Mouse (Mus musculus): ENCODE results near the gene Ttc7.
"Not testable (repeated sequence)": the region's sequence is repeated elsewhere in the genome, so short reads cannot be mapped to it uniquely, and the experiment has no call there.

GRCm38 (mm10) chr17:87301607-87302006, 18.9 kb downstream of the Ttc7 start:
- not testable (repeated sequence) for TF ChIP-seq CHD2 (IDR thresholded peaks at IDR 0.05; ENCODE audit: low read length); POLR2AphosphoS5 (IDR thresholded peaks at IDR 0.05; ENCODE audit: borderline replicate concordance, low read depth, low read length); POLR2A (IDR thresholded peaks at IDR 0.05; ENCODE audit: control insufficient read depth in 1 of 2, insufficient read depth in 1 of 2, low read depth in 1 of 2, low read length in 2 of 2, poor library complexity in 1 of 2); CTCF (IDR thresholded peaks at IDR 0.05 in 2 of 3, conservative IDR thresholded peaks at IDR 0.05 in 1 of 3; ENCODE audit: control insufficient read depth in 1 of 3, insufficient read depth in 1 of 3, low read depth in 2 of 3, low read length in 3 of 3, poor library complexity in 1 of 3, severe bottlenecking in 1 of 3); TCF12 (IDR thresholded peaks at IDR 0.05; ENCODE audit: low read depth, low read length); MXI1 (IDR thresholded peaks at IDR 0.05; ENCODE audit: low read depth, low read length); NELFE (IDR thresholded peaks at IDR 0.05; ENCODE audit: low read depth, low read length); SMC3 (IDR thresholded peaks at IDR 0.05; ENCODE audit: low read depth, low read length); BHLHE40 (IDR thresholded peaks at IDR 0.05; ENCODE audit: borderline replicate concordance, low read depth, low read length); ZKSCAN1 (IDR thresholded peaks at IDR 0.05; ENCODE audit: low read depth, low read length); POLR2AphosphoS2 (IDR thresholded peaks at IDR 0.05; ENCODE audit: low read length); MAX (IDR thresholded peaks at IDR 0.05; ENCODE audit: low read length)
- TF ChIP-seq EP300 (IDR thresholded peaks at IDR 0.05; ENCODE audit: low read depth in 1 of 2, low read length in 2 of 2) = peak; percentile 33 to 47; a peak in 2 of 4 replicates

Measured in MEL (cell line).